Mouse (Mus musculus) hindbrain, postnatal 0 days (tissue): Measurements from ENCODE around the gene Slc16a9. TPM values are rescaled to one million over a fixed set of nuclear protein-coding genes. Genes with fewer than 3 reads are reported as not detected.

ENCODE experiments used
- ATAC-seq: fragments of 200-750 bp; cut with Nextera tagmentation; 2 replicates; pipeline ENCODE4 v1.8.0; 2017; ENCODE audit warnings: mild to moderate bottlenecking, moderate TSS enrichment, moderate library complexity
- DNase-seq: peaks from one replicate; pipeline ENCODE4 v3.0.0-alpha.2; 2015; ENCODE audit warnings: low spot score
- H3K27ac ChIP-seq: fragments of 300-500 bp; sonication (generic); 2 replicates; pipeline ENCODE4 v1.5.1; 2014; ENCODE audit warnings: mild to moderate bottlenecking
- H3K27me3 ChIP-seq: fragments of 300-500 bp; sonication (generic); 2 replicates; pipeline ENCODE4 v1.6.1; 2014; ENCODE audit warnings: low read length, mixed read lengths; ENCODE audit not compliant: insufficient read depth
- H3K36me3 ChIP-seq: fragments of 300-500 bp; sonication (generic); 2 replicates; pipeline ENCODE4 v1.6.1; 2014; ENCODE audit warnings: low read length, mixed read lengths; ENCODE audit not compliant: insufficient read depth
- H3K4me1 ChIP-seq: fragments of 300-500 bp; sonication (generic); 2 replicates; pipeline ENCODE4 v1.6.1; 2014; ENCODE audit warnings: antibody characterized with exemption, low read length, mixed read lengths; ENCODE audit not compliant: insufficient read depth
- H3K4me2 ChIP-seq: fragments of 300-500 bp; sonication (generic); 2 replicates; pipeline ENCODE4 v1.6.1; 2014; ENCODE audit warnings: low read depth, mild to moderate bottlenecking, low read length, moderate library complexity, mixed read lengths
- H3K4me3 ChIP-seq: fragments of 300-500 bp; sonication (generic); 2 replicates; pipeline ENCODE4 v1.5.1; 2014; ENCODE audit warnings: low read length
- H3K9ac ChIP-seq: fragments of 300-500 bp; sonication (generic); replicated peaks from 2 replicates; pipeline ENCODE4 v1.6.1; 2014; ENCODE audit warnings: mild to moderate bottlenecking, low read length, moderate library complexity, mixed read lengths
- H3K9me3 ChIP-seq: fragments of 300-500 bp; sonication (generic); 2 replicates; pipeline ENCODE4 v1.6.1; 2016; ENCODE audit warnings: low read length, mixed read lengths
- CTCF ChIP-seq: IDR thresholded peaks from 2 replicates; pipeline ENCODE4 v1.5.1; 2016; ENCODE audit warnings: antibody characterized with exemption, control low read depth, low read depth
- WGBS: fragments of 180-500 bp; shearing (Covaris S2); extraction: QIAGEN DNeasy Blood & Tissue Kit; methylation state at CpG from one replicate; pipeline ENCODE4 v1.1.7; 2014; 5-methylcytosine and 5-hydroxymethylcytosine counted together
- polyA plus RNA-seq: library from polyadenylated mRNA; unstranded; fragments of >200 nt; fragmentation: Nextera tagmentation; extraction: Ambion mirVana; gene quantifications from 2 replicates; pipeline ENCODE4 v1.2.1, GENCODE M21; 2015
- total RNA-seq: library from RNA; depleted of rRNA; stranded (reverse); fragments of >200 nt; gene quantifications from 2 replicates; pipeline ENCODE4 v1.2.3, GENCODE M21; 2014

Gene Slc16a9
- total and polyA plus RNA-seq, 2 experiments from 2014 or later, result 4.7 to 11.6 TPM

- no peak overlapping the region for H3K27ac ChIP-seq
- 93% methylated on average over 6 of the region's 6 CpGs for WGBS
- DNase-seq, result no peak
Observed at GRCm38 (mm10) chr10:70224571-70224970, 20.3 kb upstream of the Slc16a9 start.

GRCm38 (mm10) chr10:70225760-70226159 is 19.1 kb upstream of the Slc16a9 start:
- H3K27ac ChIP-seq, result no peak overlapping the region
- peak; percentile 8 for DNase-seq

More at GRCm38 (mm10) chr10:70224571-70224970, 20.3 kb upstream of the Slc16a9 start:
- no peaks in the 10 kb centered on the region for H3K9me3 ChIP-seq
- H3K4me2 ChIP-seq, result no peak overlapping the region
- no peak for TF ChIP-seq CTCF
- no peaks in the 10 kb centered on the region for H3K36me3 ChIP-seq
- no peak overlapping the region for H3K9ac ChIP-seq
- no peak for ATAC-seq
- H3K4me1 ChIP-seq, result no peaks in the 10 kb centered on the region
- H3K4me3 ChIP-seq, result no peak overlapping the region
- H3K27me3 ChIP-seq, result no peaks in the 10 kb centered on the region

GRCm38 (mm10) chr10:70226608-70227007 is 18.3 kb upstream of the Slc16a9 start:
- no peaks in the 10 kb centered on the region for H3K9me3 ChIP-seq
- H3K27ac ChIP-seq, result no peak overlapping the region
- no peak overlapping the region for H3K9ac ChIP-seq
- H3K4me2 ChIP-seq, result no peak overlapping the region
- no peak for TF ChIP-seq CTCF
- ATAC-seq, result no peak
- H3K27me3 ChIP-seq, result no peaks in the 10 kb centered on the region
- DNase-seq, result no peak
- no peak overlapping the region for H3K4me3 ChIP-seq
- no peaks in the 10 kb centered on the region for H3K36me3 ChIP-seq
- no peaks in the 10 kb centered on the region for H3K4me1 ChIP-seq

More at GRCm38 (mm10) chr10:70225760-70226159, 19.1 kb upstream of the Slc16a9 start:
- H3K4me3 ChIP-seq, result no peak overlapping the region
- H3K4me2 ChIP-seq, result no peak overlapping the region
- no peaks in the 10 kb centered on the region for H3K4me1 ChIP-seq
- H3K27me3 ChIP-seq, result no peaks in the 10 kb centered on the region
- no peaks in the 10 kb centered on the region for H3K36me3 ChIP-seq
- WGBS, result 56% methylated on average over 6 of the region's 6 CpGs
- no peaks in the 10 kb centered on the region for H3K9me3 ChIP-seq
- no peak for TF ChIP-seq CTCF
- ATAC-seq, result no peak
- no peak overlapping the region for H3K9ac ChIP-seq

- H3K36me3 ChIP-seq, result no peaks in the 10 kb centered on the region
- no peaks in the 10 kb centered on the region for H3K4me1 ChIP-seq
- no peak overlapping the region for H3K9ac ChIP-seq
- no peaks in the 10 kb centered on the region for H3K27me3 ChIP-seq
- no peak for ATAC-seq
- no peak overlapping the region for H3K4me2 ChIP-seq
- H3K4me3 ChIP-seq, result no peak overlapping the region
- H3K27ac ChIP-seq, result no peak overlapping the region
- 81% methylated on average over 6 of the region's 6 CpGs for WGBS
- TF ChIP-seq CTCF, result no peak
- no peak for DNase-seq
- H3K9me3 ChIP-seq, result no peaks in the 10 kb centered on the region
Observed at GRCm38 (mm10) chr10:70230352-70230751, 14.5 kb upstream of the Slc16a9 start.

- no peaks in the 10 kb centered on the region for H3K9me3 ChIP-seq
- no peak overlapping the region for H3K4me3 ChIP-seq
- no peaks in the 10 kb centered on the region for H3K27me3 ChIP-seq
- 80% methylated on average over 2 of the region's 2 CpGs for WGBS
- TF ChIP-seq CTCF, result no peak
- no peaks in the 10 kb centered on the region for H3K4me1 ChIP-seq
- DNase-seq (no peak), ATAC-seq (no peak)
- no peak overlapping the region for H3K9ac ChIP-seq
- H3K27ac ChIP-seq, result no peak overlapping the region
- no peak overlapping the region for H3K4me2 ChIP-seq
- H3K36me3 ChIP-seq, result no peaks in the 10 kb centered on the region
Observed at GRCm38 (mm10) chr10:70237936-70238335, 7.0 kb upstream of the Slc16a9 start.

- Histone ChIP-seq H3K4me1 (no peaks in the 10 kb centered on the region; the same call in 1 of the 2 replicates), H3K4me2 (no peak overlapping the region), H3K4me3 (no peak overlapping the region), H3K9ac (no peak overlapping the region), H3K27me3 (no peaks in the 10 kb centered on the region), H3K27ac (no peak overlapping the region), H3K9me3 (no peaks in the 10 kb centered on the region), H3K36me3 (no peaks in the 10 kb centered on the region)
- TF ChIP-seq CTCF, result no peak
- DNase-seq (no peak), ATAC-seq (no peak)
- 48% methylated on average over 8 of the region's 8 CpGs for WGBS
Observed at GRCm38 (mm10) chr10:70242751-70243444, 2.0 kb upstream of the Slc16a9 start.

- TF ChIP-seq CTCF, result no peak
- H3K36me3 ChIP-seq, result no peaks in the 10 kb centered on the region
- DNase-seq, result peak; percentile 22
- no peak for ATAC-seq
- peak overlapping the region; percentile 48; the same call in 1 of the 2 replicates for H3K27ac ChIP-seq
- H3K4me1 ChIP-seq, result no peaks in the 10 kb centered on the region; the same call in 1 of the 2 replicates
- H3K9ac ChIP-seq, result peak overlapping the region; percentile 72
- peak overlapping the region; percentile 72 for H3K4me3 ChIP-seq
- H3K27me3 ChIP-seq, result no peaks in the 10 kb centered on the region
- H3K4me2 ChIP-seq, result peak overlapping the region; percentile 99
- 2% methylated on average over 16 of the region's 16 CpGs for WGBS
- H3K9me3 ChIP-seq, result no peaks in the 10 kb centered on the region
Observed at GRCm38 (mm10) chr10:70245559-70245945, 652 bp downstream of the Slc16a9 start.
